ENCODE assay signal across 25 mouse cellular contexts in genomic region chr2:173513977-173514376, GRCm38 (mm10). TPM values are rescaled to one million over a fixed set of nuclear protein-coding genes. Genes with fewer than 3 reads are reported as not detected.
DNase-seq lines count a peak whose midpoint lies in the region; ATAC-seq lines count a peak whose summit lies in the region.
"Had no signal": no experiment of that assay in that cellular context is flagged by ENCODE, and none has a peak within 500 bp of the region (broad histone marks: within the 10 kb centered on the region; RNA-seq: fewer than 3 reads in every experiment).

No protein-coding gene starts in this region.

- peak; percentile 21 for DNase-seq in heart, adult 11 months
- no peak for DNase-seq in heart, postnatal 14 days
- peak; percentile 14 for DNase-seq in mesoderm, embryonic 11.5 days (ENCODE audit: low read depth, low spot score)
- DNase-seq in hindbrain, embryonic 14.5 days (ENCODE audit: low spot score): no peak
- DNase-seq in left cerebral cortex, adult 11 months (ENCODE audit: low spot score): no peak
- DNase-seq: adrenal gland, adult 2 months; adrenal gland, postnatal 10 days; adrenal gland, postnatal 25 days; cerebellum, adult 11-12 months; cerebellum, adult 2 months; cerebellum, adult 9-10 months; cerebellum, postnatal 10 days; cerebellum, postnatal 25 days; forebrain, postnatal 0 days had no signal

- H3K4me2 ChIP-seq in intestine, embryonic 15.5 days (replicated peaks): no peak overlapping the region
- no peak overlapping the region for H3K4me2 ChIP-seq in intestine, embryonic 16.5 days (ENCODE audit: low read depth, low read length)
- H3K4me2 ChIP-seq in hindbrain, embryonic 14.5 days (replicated peaks): no peak overlapping the region
- H3K4me2 ChIP-seq: embryonic facial prominence, embryonic 12.5 days; forebrain, embryonic 12.5 days; forebrain, embryonic 15.5 days had no signal

- no peak overlapping the region for H3K27ac ChIP-seq in intestine, embryonic 15.5 days
- no peak overlapping the region for H3K27ac ChIP-seq in intestine, embryonic 16.5 days (ENCODE audit: low read length)
- H3K27ac ChIP-seq in hindbrain, embryonic 14.5 days: no peak overlapping the region
- H3K27ac ChIP-seq: embryonic facial prominence, embryonic 10.5 days; embryonic facial prominence, embryonic 12.5 days; forebrain, embryonic 12.5 days; forebrain, embryonic 15.5 days had no signal

- H3K27me3 ChIP-seq in intestine, embryonic 15.5 days (replicated peaks): no peaks in the 10 kb centered on the region
- no peaks in the 10 kb centered on the region for H3K27me3 ChIP-seq in intestine, embryonic 16.5 days (replicated peaks; ENCODE audit: control insufficient read depth, insufficient read depth, low read length)
- no peaks in the 10 kb centered on the region for H3K27me3 ChIP-seq in hindbrain, embryonic 14.5 days (ENCODE audit: control insufficient read depth, insufficient read depth, low read length)
- H3K27me3 ChIP-seq: embryonic facial prominence, embryonic 12.5 days; forebrain, embryonic 15.5 days had no signal

- H3K9ac ChIP-seq in intestine, embryonic 15.5 days: no peak overlapping the region
- no peak overlapping the region for H3K9ac ChIP-seq in intestine, embryonic 16.5 days (ENCODE audit: low read depth, low read length)
- no peak overlapping the region for H3K9ac ChIP-seq in hindbrain, embryonic 14.5 days
- H3K9ac ChIP-seq: embryonic facial prominence, embryonic 12.5 days; forebrain, embryonic 12.5 days; forebrain, embryonic 15.5 days; forebrain, postnatal 0 days had no signal

- peaks cover 7% of the 10 kb centered on the region for H3K4me1 ChIP-seq in intestine, embryonic 15.5 days (replicated peaks)
- H3K4me1 ChIP-seq in intestine, embryonic 16.5 days (ENCODE audit: control insufficient read depth, insufficient read depth, low read length): peaks cover 6% of the 10 kb centered on the region
- no peaks in the 10 kb centered on the region for H3K4me1 ChIP-seq in hindbrain, embryonic 14.5 days (replicated peaks; ENCODE audit: control insufficient read depth, insufficient read depth, low read length)
- H3K4me1 ChIP-seq: forebrain, embryonic 12.5 days; forebrain, embryonic 15.5 days had no signal

- H3K9me3 ChIP-seq in intestine, embryonic 15.5 days: no peaks in the 10 kb centered on the region
- H3K9me3 ChIP-seq in intestine, embryonic 16.5 days (ENCODE audit: control insufficient read depth, low read length): peaks cover 14% of the 10 kb centered on the region; the same call in 1 of the 2 replicates
- H3K9me3 ChIP-seq in hindbrain, embryonic 14.5 days (ENCODE audit: control insufficient read depth, low read length): peaks cover 4% of the 10 kb centered on the region; the same call in 1 of the 2 replicates
- H3K9me3 ChIP-seq: forebrain, embryonic 12.5 days; forebrain, embryonic 15.5 days had no signal

- H3K4me3 ChIP-seq in intestine, embryonic 15.5 days (replicated peaks): no peak overlapping the region
- no peak overlapping the region for H3K4me3 ChIP-seq in intestine, embryonic 16.5 days (ENCODE audit: low read length)
- H3K4me3 ChIP-seq in hindbrain, embryonic 14.5 days (replicated peaks; ENCODE audit: low read length): no peak overlapping the region
- H3K4me3 ChIP-seq: embryonic facial prominence, embryonic 10.5 days; embryonic facial prominence, embryonic 12.5 days; forebrain, embryonic 12.5 days; forebrain, embryonic 15.5 days had no signal

- 58% methylated on average over 6 of the region's 6 CpGs for WGBS in intestine, embryonic 15.5 days
- WGBS in intestine, embryonic 16.5 days: 52% methylated on average over 6 of the region's 6 CpGs
- 86% methylated on average over 6 of the region's 6 CpGs for WGBS in hindbrain, embryonic 14.5 days

- ATAC-seq in intestine, embryonic 15.5 days: 0 out of 2 replicates have a peak, but pooled peaks have one; percentile 36
- peak; percentile 47 for ATAC-seq in intestine, embryonic 16.5 days
- no peak for ATAC-seq in hindbrain, embryonic 14.5 days (ENCODE audit: low FRiP score)
- ATAC-seq: forebrain, embryonic 15.5 days; forebrain, postnatal 0 days had no signal

- no peaks in the 10 kb centered on the region for H3K36me3 ChIP-seq in intestine, embryonic 15.5 days
- no peaks in the 10 kb centered on the region for H3K36me3 ChIP-seq in intestine, embryonic 16.5 days (ENCODE audit: control insufficient read depth, insufficient read depth, low read length)
- H3K36me3 ChIP-seq in hindbrain, embryonic 14.5 days (replicated peaks; ENCODE audit: control insufficient read depth, insufficient read depth): no peaks in the 10 kb centered on the region
- H3K36me3 ChIP-seq: embryonic facial prominence, embryonic 10.5 days; embryonic facial prominence, embryonic 12.5 days; forebrain, embryonic 12.5 days; forebrain, embryonic 15.5 days had no signal

- intact Hi-C loops in heart, postnatal 14 days (cut with DNase I): no loop called here

RNA-seq across cellular contexts. Expression of gene 1700021F07Rik, which starts 8.4 kb away (rescaled TPM):
- not detected for total RNA-seq in heart, postnatal 14 days (2021)
- not detected in 2 replicates for polyA plus RNA-seq in intestine, embryonic 15.5 days (2015; fragmentation: Nextera tagmentation; extraction: Ambion mirVana)
- polyA plus RNA-seq in intestine, embryonic 16.5 days (2015; fragmentation: Nextera tagmentation; extraction: Ambion mirVana): not detected in 2 replicates
- not detected in 2 replicates for polyA plus RNA-seq in hindbrain, embryonic 14.5 days (2014; fragmentation: Nextera tagmentation; extraction: Ambion mirVana)
- total RNA-seq: adrenal gland, adult 2 months; adrenal gland, postnatal 10 days; adrenal gland, postnatal 25 days; ES-E14; forebrain, postnatal 0 days; MEL had no signal
- polyA plus RNA-seq: adrenal gland, adult 2 months; C2C12; cerebellum, adult 2 months; cortical plate, adult 2 months; embryonic facial prominence, embryonic 10.5 days; embryonic facial prominence, embryonic 12.5 days; embryonic facial prominence, embryonic 14.5 days; forebrain, embryonic 12.5 days; forebrain, embryonic 15.5 days; forebrain, postnatal 0 days had no signal

Comparison
In these comparisons a context has a peak if more than half of its experiments do, and no peak if none do; other contexts are left out.
1. DNase-seq: peak in heart, adult 11 months (single experiment) and mesoderm, embryonic 11.5 days (single experiment); none in heart, postnatal 14 days (0 of 2), hindbrain, embryonic 14.5 days (single experiment) and left cerebral cortex, adult 11 months (single experiment).